ENCODE assay signal across 18 mouse cellular contexts in genomic region chr6:51192826-51193225, GRCm38 (mm10).
A peak's percentile ranks its signal among the peaks of the same experiment; 100 is the strongest.
DNase-seq lines count a peak whose midpoint lies in the region; ATAC-seq lines count a peak whose summit lies in the region.
"Had no signal": no experiment of that assay in that cellular context is flagged by ENCODE, and none has a peak within 500 bp of the region (broad histone marks: within the 10 kb centered on the region; RNA-seq: fewer than 3 reads in every experiment).

No protein-coding gene starts in this region.

- no peaks in the 10 kb centered on the region for H3K36me3 ChIP-seq in hindbrain, embryonic 10.5 days
- H3K36me3 ChIP-seq in hindbrain, embryonic 16.5 days (ENCODE audit: control insufficient read depth, insufficient read depth, low read length) = no peaks in the 10 kb centered on the region
- H3K36me3 ChIP-seq in midbrain, embryonic 11.5 days (ENCODE audit: control insufficient read depth, insufficient read depth, low read length) = no peaks in the 10 kb centered on the region
- no peaks in the 10 kb centered on the region for H3K36me3 ChIP-seq in midbrain, embryonic 15.5 days (replicated peaks)
- H3K36me3 ChIP-seq in hindbrain, embryonic 13.5 days = no peaks in the 10 kb centered on the region
- H3K36me3 ChIP-seq in neural tube, embryonic 14.5 days (ENCODE audit: control insufficient read depth, insufficient read depth, low read length) = no peaks in the 10 kb centered on the region
- H3K36me3 ChIP-seq: forebrain, embryonic 15.5 days; G1E had no signal

- H3K4me3 ChIP-seq in hindbrain, embryonic 10.5 days = peak overlapping the region; percentile 34; the same call in 1 of the 2 replicates
- H3K4me3 ChIP-seq in hindbrain, embryonic 16.5 days (ENCODE audit: low read length) = no peak overlapping the region
- no peak overlapping the region for H3K4me3 ChIP-seq in midbrain, embryonic 11.5 days (ENCODE audit: low read depth, low read length)
- H3K4me3 ChIP-seq in midbrain, embryonic 15.5 days = no peak overlapping the region
- no peak overlapping the region for H3K4me3 ChIP-seq in hindbrain, embryonic 13.5 days
- no peak overlapping the region for H3K4me3 ChIP-seq in neural tube, embryonic 14.5 days (ENCODE audit: low read depth, low read length)
- H3K4me3 ChIP-seq: erythroblast, embryonic 14.5 days; forebrain, embryonic 15.5 days; gastrocnemius, adult 2 months had no signal

- no peak for DNase-seq in hindbrain, embryonic 10.5 days (ENCODE audit: low spot score)
- DNase-seq in midbrain, embryonic 11.5 days (ENCODE audit: low spot score, missing footprints) = peak; percentile 83
- no peak for DNase-seq in frontal cortex, postnatal 36 days (ENCODE audit: low spot score in 2 of 2)
- DNase-seq: cerebellum, postnatal 10 days; gastrocnemius, adult 2 months; heart, adult 11 months; kidney, adult 9 months; right cerebral cortex, postnatal 4 days; thymus, postnatal 4 days had no signal

- H3K4me2 ChIP-seq in hindbrain, embryonic 16.5 days (ENCODE audit: low read length) = no peak overlapping the region
- H3K4me2 ChIP-seq in midbrain, embryonic 11.5 days = no peak overlapping the region
- H3K4me2 ChIP-seq in midbrain, embryonic 15.5 days = no peak overlapping the region
- H3K4me2 ChIP-seq in hindbrain, embryonic 13.5 days = peak overlapping the region; percentile 26
- H3K4me2 ChIP-seq in neural tube, embryonic 14.5 days (ENCODE audit: low read depth, low read length) = peak overlapping the region; percentile 26; the same call in 1 of the 2 replicates
- H3K4me2 ChIP-seq: forebrain, embryonic 15.5 days had no signal

- no peaks in the 10 kb centered on the region for H3K9me3 ChIP-seq in hindbrain, embryonic 10.5 days
- H3K9me3 ChIP-seq in hindbrain, embryonic 16.5 days (ENCODE audit: control insufficient read depth, low read length) = no peaks in the 10 kb centered on the region
- H3K9me3 ChIP-seq in midbrain, embryonic 11.5 days (ENCODE audit: control insufficient read depth, low read length) = no peaks in the 10 kb centered on the region
- no peaks in the 10 kb centered on the region for H3K9me3 ChIP-seq in midbrain, embryonic 15.5 days
- no peaks in the 10 kb centered on the region for H3K9me3 ChIP-seq in hindbrain, embryonic 13.5 days
- H3K9me3 ChIP-seq in neural tube, embryonic 14.5 days (ENCODE audit: control insufficient read depth, low read length) = no peaks in the 10 kb centered on the region
- H3K9me3 ChIP-seq: forebrain, embryonic 15.5 days; G1E had no signal

- H3K4me1 ChIP-seq in hindbrain, embryonic 10.5 days (replicated peaks) = peaks cover 9% of the 10 kb centered on the region
- no peaks in the 10 kb centered on the region for H3K4me1 ChIP-seq in hindbrain, embryonic 16.5 days (ENCODE audit: control insufficient read depth, insufficient read depth, low read depth, low read length)
- 0 out of 2 replicates have a peak, but pooled peaks cover 3% of the 10 kb centered on the region for H3K4me1 ChIP-seq in midbrain, embryonic 11.5 days (ENCODE audit: control insufficient read depth, insufficient read depth, low read length)
- H3K4me1 ChIP-seq in midbrain, embryonic 15.5 days = no peaks in the 10 kb centered on the region
- peaks cover 17% of the 10 kb centered on the region for H3K4me1 ChIP-seq in hindbrain, embryonic 13.5 days (replicated peaks)
- H3K4me1 ChIP-seq in neural tube, embryonic 14.5 days (ENCODE audit: control insufficient read depth, insufficient read depth, low read length) = peaks cover 4% of the 10 kb centered on the region; the same call in 1 of the 2 replicates
- H3K4me1 ChIP-seq: forebrain, embryonic 15.5 days had no signal

- H3K9ac ChIP-seq in hindbrain, embryonic 16.5 days (ENCODE audit: low read depth, low read length) = no peak overlapping the region
- H3K9ac ChIP-seq in midbrain, embryonic 11.5 days (ENCODE audit: low read length) = no peak overlapping the region
- H3K9ac ChIP-seq in midbrain, embryonic 15.5 days = no peak overlapping the region
- peak overlapping the region; percentile 11; the same call in 1 of the 2 replicates for H3K9ac ChIP-seq in hindbrain, embryonic 13.5 days
- H3K9ac ChIP-seq in neural tube, embryonic 14.5 days (replicated peaks; ENCODE audit: low read depth, low read length) = no peak overlapping the region
- H3K9ac ChIP-seq: forebrain, embryonic 15.5 days; liver, embryonic 14.5 days had no signal

- no peak for ATAC-seq in hindbrain, embryonic 16.5 days
- no peak for ATAC-seq in midbrain, embryonic 11.5 days (ENCODE audit: low FRiP score)
- ATAC-seq in midbrain, embryonic 15.5 days (replicated peaks) = no peak
- no peak for ATAC-seq in hindbrain, embryonic 13.5 days (ENCODE audit: low FRiP score)
- ATAC-seq in neural tube, embryonic 14.5 days (ENCODE audit: low read depth) = no peak
- ATAC-seq: forebrain, embryonic 15.5 days; lung, postnatal 0 days had no signal

- no peak overlapping the region for H3K27ac ChIP-seq in hindbrain, embryonic 10.5 days
- H3K27ac ChIP-seq in hindbrain, embryonic 16.5 days (ENCODE audit: low read depth, low read length) = no peak overlapping the region
- no peak overlapping the region for H3K27ac ChIP-seq in midbrain, embryonic 11.5 days (ENCODE audit: low read depth, low read length)
- H3K27ac ChIP-seq in midbrain, embryonic 15.5 days = no peak overlapping the region
- H3K27ac ChIP-seq in hindbrain, embryonic 13.5 days = peak overlapping the region; percentile 27; the same call in 1 of the 2 replicates
- no peak overlapping the region for H3K27ac ChIP-seq in neural tube, embryonic 14.5 days (ENCODE audit: low read depth, low read length)
- H3K27ac ChIP-seq: forebrain, embryonic 15.5 days; gastrocnemius, adult 2 months; liver, embryonic 14.5 days had no signal

- H3K27me3 ChIP-seq in hindbrain, embryonic 10.5 days (ENCODE audit: insufficient read depth, poor library complexity, severe bottlenecking) = peaks cover 77% of the 10 kb centered on the region
- peaks cover 21% of the 10 kb centered on the region for H3K27me3 ChIP-seq in hindbrain, embryonic 16.5 days (replicated peaks; ENCODE audit: control insufficient read depth, insufficient read depth, low read length)
- H3K27me3 ChIP-seq in midbrain, embryonic 11.5 days (ENCODE audit: control insufficient read depth, insufficient read depth, low read length) = peaks cover 41% of the 10 kb centered on the region
- peaks cover 55% of the 10 kb centered on the region for H3K27me3 ChIP-seq in midbrain, embryonic 15.5 days (replicated peaks)
- H3K27me3 ChIP-seq in hindbrain, embryonic 13.5 days = peaks cover 70% of the 10 kb centered on the region
- H3K27me3 ChIP-seq in neural tube, embryonic 14.5 days (ENCODE audit: control insufficient read depth, insufficient read depth, low read length) = peaks cover 4% of the 10 kb centered on the region; the same call in 1 of the 2 replicates

- WGBS in hindbrain, embryonic 10.5 days = 38% methylated on average over 8 of the region's 8 CpGs
- 26% methylated on average over 8 of the region's 8 CpGs for WGBS in hindbrain, embryonic 16.5 days
- WGBS in midbrain, embryonic 11.5 days = 36% methylated on average over 8 of the region's 8 CpGs
- WGBS in midbrain, embryonic 15.5 days = 36% methylated on average over 8 of the region's 8 CpGs
- WGBS in hindbrain, embryonic 13.5 days = 30% methylated on average over 8 of the region's 8 CpGs
- WGBS in neural tube, embryonic 14.5 days = 20% methylated on average over 8 of the region's 8 CpGs

Comparison
In these comparisons a context has a peak if more than half of its experiments do, and no peak if none do; other contexts are left out.
1. H3K4me2 ChIP-seq: peak in hindbrain, embryonic 13.5 days (single experiment) and neural tube, embryonic 14.5 days (single experiment); none in hindbrain, embryonic 16.5 days (single experiment), midbrain, embryonic 11.5 days (single experiment) and midbrain, embryonic 15.5 days (single experiment).